Mouse (Mus musculus) CH12.LX (cell line): ENCODE results near the gene Wt1. TPM values are rescaled to one million over a fixed set of nuclear protein-coding genes. Genes with fewer than 3 reads are reported as not detected.

Experiments
- DNase-seq: peaks from one replicate; pipeline ENCODE4 v3.0.0-alpha.2; 2013; ENCODE audit errors: extremely low read depth
- H3K27ac ChIP-seq: 2 replicates; pipeline ENCODE4 v1.5.1; 2012; ENCODE audit warnings: low read depth, mild to moderate bottlenecking, control low read depth, moderate library complexity; ENCODE audit not compliant: insufficient read depth
- H3K27me3 ChIP-seq: replicated peaks from 2 replicates; pipeline ENCODE3; 2012; ENCODE audit warnings: inconsistent platforms
- H3K36me3 ChIP-seq, 2 experiments: replicated peaks in 1 of 2; 2 replicates each; pipeline versions ENCODE3 to v1.6.1; 2012; ENCODE audit warnings: inconsistent platforms in 1 of 2, low read length in 1 of 2, mild to moderate bottlenecking in 1 of 2, mixed read lengths in 1 of 2, moderate library complexity in 1 of 2; ENCODE audit not compliant: control insufficient read depth in 1 of 2, insufficient read depth in 1 of 2
- H3K4me1 ChIP-seq, 2 experiments: 2 replicates each; pipeline ENCODE4 v1.6.1; 2012; ENCODE audit warnings: inconsistent platforms in 1 of 2, moderate library complexity in 1 of 2; ENCODE audit not compliant: insufficient read depth in 2 of 2, control insufficient read depth in 1 of 2
- H3K4me2 ChIP-seq: 2 replicates; pipeline ENCODE4 v1.6.1; 2012; ENCODE audit warnings: low read depth, mild to moderate bottlenecking, control low read depth; ENCODE audit not compliant: poor library complexity, insufficient read depth, severe bottlenecking
- H3K4me3 ChIP-seq, 3 experiments: fragments of 150-350 bp in 1 of 3; sonication (generic) in 1 of 3; replicated peaks in 1 of 3; 2 replicates each; pipeline versions ENCODE3 to v1.5.1; 2011 to 2012; ENCODE audit warnings: low read depth in 2 of 3, low read length in 2 of 3, mild to moderate bottlenecking in 2 of 3, moderate library complexity in 2 of 3, control low read depth in 1 of 3, improper control_type of control experiment in 1 of 3, inconsistent platforms in 1 of 3, mixed read lengths in 1 of 3; ENCODE audit not compliant: poor library complexity in 1 of 3
- H3K79me2 ChIP-seq: replicated peaks from 2 replicates; pipeline ENCODE4 v1.6.1; 2012; ENCODE audit warnings: mild to moderate bottlenecking, moderate library complexity; ENCODE audit not compliant: control insufficient read depth, poor library complexity, insufficient read depth, severe bottlenecking; ENCODE audit errors: extremely low read depth
- H3K9ac ChIP-seq: 2 replicates; pipeline ENCODE4 v1.6.1; 2012; ENCODE audit warnings: low read depth, mild to moderate bottlenecking, control low read depth, moderate library complexity; ENCODE audit not compliant: insufficient read depth
- H3K9me3 ChIP-seq: replicated peaks from 2 replicates; pipeline ENCODE3; 2012; ENCODE audit warnings: low read length, inconsistent platforms, mixed read lengths
- BHLHE40 ChIP-seq: IDR thresholded peaks from 2 replicates; pipeline ENCODE4 v1.6.1; 2011; ENCODE audit warnings: mild to moderate bottlenecking, low read depth, low read length, improper control_type of control experiment
- CHD1 ChIP-seq: IDR thresholded peaks from 2 replicates; pipeline ENCODE4 v1.6.1; 2012; ENCODE audit warnings: low read depth, low read length, improper control_type of control experiment, inconsistent platforms
- ELF1 ChIP-seq: IDR thresholded peaks from 2 replicates; pipeline ENCODE4 v1.6.1; 2014; ENCODE audit warnings: low read depth, mild to moderate bottlenecking, inconsistent platforms, low read length, improper control_type of control experiment
- ETS1 ChIP-seq: conservative IDR thresholded peaks from 2 replicates; pipeline ENCODE4 v1.6.1; 2012; ENCODE audit warnings: low read depth, mild to moderate bottlenecking, inconsistent platforms, low read length, improper control_type of control experiment, moderate library complexity
- HCFC1 ChIP-seq: IDR thresholded peaks from 2 replicates; pipeline ENCODE4 v1.6.1; 2012; ENCODE audit warnings: low read depth, mild to moderate bottlenecking, inconsistent platforms, low read length, improper control_type of control experiment
- KAT2A ChIP-seq: IDR thresholded peaks from 2 replicates; pipeline ENCODE4 v1.6.1; 2012; ENCODE audit warnings: low read length, improper control_type of control experiment, inconsistent platforms; ENCODE audit not compliant: insufficient replicate concordance
- MAFK ChIP-seq: IDR thresholded peaks from 2 replicates; pipeline ENCODE4 v1.6.1; 2011; ENCODE audit warnings: low read length, improper control_type of control experiment; ENCODE audit not compliant: insufficient replicate concordance
- MAZ ChIP-seq: IDR thresholded peaks from 2 replicates; pipeline ENCODE4 v1.6.1; 2012; ENCODE audit warnings: low read depth, mild to moderate bottlenecking, inconsistent platforms, low read length, improper control_type of control experiment, moderate library complexity
- MEF2A ChIP-seq: IDR thresholded peaks from 2 replicates; pipeline ENCODE4 v1.6.1; 2014; ENCODE audit warnings: low read depth, mild to moderate bottlenecking, inconsistent platforms, low read length, improper control_type of control experiment, borderline replicate concordance
- MYC ChIP-seq: IDR thresholded peaks from 2 replicates; pipeline ENCODE4 v1.6.1; 2011; ENCODE audit warnings: low read depth, mild to moderate bottlenecking, improper control_type of control experiment, low read length
- POLR2AphosphoS2 ChIP-seq: IDR thresholded peaks from 2 replicates; pipeline ENCODE4 v1.6.1; 2011; ENCODE audit warnings: low read depth, low read length, improper control_type of control experiment
- RAD21 ChIP-seq: IDR thresholded peaks from 2 replicates; pipeline ENCODE4 v1.6.1; 2011; ENCODE audit warnings: low read depth, mild to moderate bottlenecking, low read length, improper control_type of control experiment, moderate library complexity
- SIN3A ChIP-seq: IDR thresholded peaks from 2 replicates; pipeline ENCODE4 v1.6.1; 2012; ENCODE audit warnings: low read length, improper control_type of control experiment, inconsistent platforms
- SMC3 ChIP-seq: IDR thresholded peaks from 2 replicates; pipeline ENCODE4 v1.6.1; 2011; ENCODE audit warnings: low read depth, low read length, improper control_type of control experiment
- TBP ChIP-seq: conservative IDR thresholded peaks from 2 replicates; pipeline ENCODE4 v1.6.1; 2011; ENCODE audit warnings: low read depth, low read length, improper control_type of control experiment
- TCF12 ChIP-seq: IDR thresholded peaks from 2 replicates; pipeline ENCODE4 v1.6.1; 2014; ENCODE audit warnings: low read depth, mild to moderate bottlenecking, inconsistent platforms, low read length, improper control_type of control experiment
- UBTF ChIP-seq: IDR thresholded peaks from 2 replicates; pipeline ENCODE4 v1.6.1; 2012; ENCODE audit warnings: low read depth, mild to moderate bottlenecking, inconsistent platforms, low read length, improper control_type of control experiment, moderate library complexity
- USF1 ChIP-seq: IDR thresholded peaks from 2 replicates; pipeline ENCODE4 v1.6.1; 2014; ENCODE audit warnings: low read depth, mild to moderate bottlenecking, inconsistent platforms, low read length, improper control_type of control experiment
- USF2 ChIP-seq: conservative IDR thresholded peaks from 2 replicates; pipeline ENCODE4 v1.6.1; 2011; ENCODE audit warnings: low read depth, low read length, improper control_type of control experiment
- ZC3H11A ChIP-seq: IDR thresholded peaks from 2 replicates; pipeline ENCODE4 v1.6.1; 2012; ENCODE audit warnings: low read depth, mild to moderate bottlenecking, inconsistent platforms, low read length, improper control_type of control experiment
- ZMIZ1 ChIP-seq: IDR thresholded peaks from 2 replicates; pipeline ENCODE4 v1.6.1; 2012; ENCODE audit warnings: low read depth, mild to moderate bottlenecking, inconsistent platforms, low read length, improper control_type of control experiment
- ZNF384 ChIP-seq: IDR thresholded peaks from 2 replicates; pipeline ENCODE4 v1.6.1; 2012; ENCODE audit warnings: low read depth, low read length, improper control_type of control experiment, inconsistent platforms
- dilution Hi-C: fragments of 300-500 bp; cut with MboI; formaldehyde crosslinking; loops from 2 replicates; pipeline ENCODE4 v1.14.3; 2020; ENCODE audit warnings: low sequenced_read_pairs; ENCODE audit not compliant: extremely low pct_unique_long_range_greater_than_20kb, extremely low pct_ligation_motif_present
- in situ Hi-C: fragments of 300-500 bp; cut with MboI; formaldehyde crosslinking; loops from 3 replicates; pipeline ENCODE4 v1.14.3; 2019; ENCODE audit warnings: low sequenced_read_pairs, low pct_ligation_motif_present, low pct_unique_long_range_greater_than_20kb, mixed read lengths
- polyA plus RNA-seq: library from polyadenylated mRNA; unstranded; fragments of >175 nt; gene quantifications from 2 replicates; pipeline ENCODE4 v1.2.1, GENCODE M21; 2012; ENCODE audit warnings: low read depth; ENCODE audit not compliant: insufficient read length
- total RNA-seq, 2 experiments: library from RNA; depleted of rRNA; stranded (reverse); fragments of 300-350 nt in 1 of 2; fragments of >200 nt in 1 of 2; gene quantifications; 2 replicates each; pipeline ENCODE4 v1.2.3; 2012 to 2014

Wt1 gene
- total and polyA plus RNA-seq, 3 experiments = not detected

GRCm38 (mm10) chr2:105122216-105122615, 4.1 kb upstream of the Wt1 start:
- H3K4me1 ChIP-seq = peaks cover 0 to 7% of the 10 kb centered on the region in 2 experiments; a peak in 2 of 4 replicates
- no peak overlapping the region for H3K4me2 ChIP-seq
- H3K9ac ChIP-seq = no peak overlapping the region
- in situ Hi-C loops (no loop called here), dilution Hi-C loops (no loop called here)
- H3K9me3 ChIP-seq = peaks cover 11% of the 10 kb centered on the region
- no peaks in the 10 kb centered on the region for H3K27me3 ChIP-seq
- TF ChIP-seq POLR2AphosphoS2 = no peak
- no peak for TF ChIP-seq KAT2A
- no peak for TF ChIP-seq ELF1
- no peak for TF ChIP-seq ZMIZ1
- no peak for TF ChIP-seq MAFK
- DNase-seq = no peak
- H3K36me3 ChIP-seq = no peaks in the 10 kb centered on the region
- H3K79me2 ChIP-seq = no peaks in the 10 kb centered on the region
- no peak overlapping the region for H3K27ac ChIP-seq
- H3K4me3 ChIP-seq = no peak overlapping the region

GRCm38 (mm10) chr2:105122886-105123285, 3.4 kb upstream of the Wt1 start:
- H3K4me3 ChIP-seq = no peak overlapping the region

GRCm38 (mm10) chr2:105123431-105123830, 2.9 kb upstream of the Wt1 start:
- in situ Hi-C loops = no loop called here

More at GRCm38 (mm10) chr2:105122886-105123285, 3.4 kb upstream of the Wt1 start:
- TF ChIP-seq CHD1 (no peak), MAZ (no peak), BHLHE40 (no peak), MYC (no peak), TCF12 (no peak), SIN3A (no peak), USF1 (no peak), UBTF (no peak), ZNF384 (no peak)
- DNase-seq = no peak
- Histone ChIP-seq H3K9me3 (peaks cover 17% of the 10 kb centered on the region), H3K79me2 (no peaks in the 10 kb centered on the region), H3K36me3 (no peaks in the 10 kb centered on the region), H3K9ac (no peak overlapping the region), H3K4me1 (peaks cover 0 to 7% of the 10 kb centered on the region in 2 experiments; a peak in 2 of 4 replicates), H3K4me2 (no peak overlapping the region), H3K27me3 (no peaks in the 10 kb centered on the region), H3K27ac (no peak overlapping the region)
- dilution Hi-C loops (no loop called here), in situ Hi-C loops (no loop called here)

More at GRCm38 (mm10) chr2:105123431-105123830, 2.9 kb upstream of the Wt1 start:
- Histone ChIP-seq H3K9ac (no peak overlapping the region), H3K36me3 (no peaks in the 10 kb centered on the region), H3K27me3 (no peaks in the 10 kb centered on the region), H3K79me2 (no peaks in the 10 kb centered on the region), H3K9me3 (peaks cover 18% of the 10 kb centered on the region), H3K27ac (no peak overlapping the region), H3K4me1 (peaks cover 0 to 7% of the 10 kb centered on the region in 2 experiments; a peak in 2 of 4 replicates), H3K4me2 (no peak overlapping the region), H3K4me3 (no peak overlapping the region)
- dilution Hi-C loops = no loop called here
- DNase-seq = no peak
- no peak for TF ChIP-seq HCFC1
- TF ChIP-seq RAD21 = no peak
- TF ChIP-seq ZMIZ1 = no peak
- no peak for TF ChIP-seq ZC3H11A
- TF ChIP-seq MEF2A = no peak
- TF ChIP-seq CHD1 = no peak
- no peak for TF ChIP-seq UBTF
- TF ChIP-seq MYC = no peak
- TF ChIP-seq ZNF384 = no peak
- no peak for TF ChIP-seq TBP
- no peak for TF ChIP-seq USF1
- no peak for TF ChIP-seq ELF1
- no peak for TF ChIP-seq USF2
- TF ChIP-seq SMC3 = no peak
- TF ChIP-seq ETS1 = no peak
